Mouse (Mus musculus): Measurements from ENCODE around the gene Tcf7l1. TPM values are rescaled to one million over a fixed set of nuclear protein-coding genes. Genes with fewer than 3 reads are reported as not detected.

Gene Tcf7l1
- polyA plus RNA-seq, 1 experiment from 2014 or later = 6.2 TPM

- H3K9me3 ChIP-seq = no peaks in the 10 kb centered on the region
- 0 out of 2 replicates have a peak, but pooled peaks cover 9% of the 10 kb centered on the region for H3K4me1 ChIP-seq
- no peak overlapping the region for H3K27ac ChIP-seq (replicated peaks)
- WGBS = 25% methylated on average over 4 of the region's 4 CpGs
- H3K36me3 ChIP-seq = no peaks in the 10 kb centered on the region
- no peaks in the 10 kb centered on the region for H3K27me3 ChIP-seq
- peak; percentile 90 for ATAC-seq (replicated peaks)
- no peak overlapping the region for H3K4me3 ChIP-seq
- H3K9ac ChIP-seq (replicated peaks) = no peak overlapping the region
- no peak overlapping the region for H3K4me2 ChIP-seq (replicated peaks)
Measured at GRCm38 (mm10) chr6:72667021-72667420, 122.0 kb downstream of the Tcf7l1 start.

GRCm38 (mm10) chr6:72664290-72664689 lies 124.8 kb downstream of the Tcf7l1 start:
- no peaks in the 10 kb centered on the region for H3K36me3 ChIP-seq
- no peak overlapping the region for H3K4me3 ChIP-seq
- no peaks in the 10 kb centered on the region for H3K9me3 ChIP-seq
- 84% methylated on average over 8 of the region's 8 CpGs for WGBS
- H3K4me2 ChIP-seq (replicated peaks) = no peak overlapping the region
- ATAC-seq (replicated peaks) = no peak
- H3K4me1 ChIP-seq = peaks cover 15% of the 10 kb centered on the region
- no peak overlapping the region for H3K27ac ChIP-seq (replicated peaks)
- no peaks in the 10 kb centered on the region for H3K27me3 ChIP-seq
- no peak overlapping the region for H3K9ac ChIP-seq (replicated peaks)

- whole genome bisulfite sequencing = 30% methylated on average over 1 of the region's 1 CpGs
- Histone ChIP-seq H3K36me3 (no peaks in the 10 kb centered on the region), H3K27me3 (no peaks in the 10 kb centered on the region), H3K4me1 (peaks cover 15% of the 10 kb centered on the region), H3K4me3 (no peak overlapping the region), H3K4me2 (replicated peaks) (no peak overlapping the region), H3K9ac (replicated peaks) (no peak overlapping the region), H3K27ac (replicated peaks) (no peak overlapping the region), H3K9me3 (no peaks in the 10 kb centered on the region)
- ATAC-seq (replicated peaks) = no peak
Measured at GRCm38 (mm10) chr6:72663000-72663399, 126.1 kb downstream of the Tcf7l1 start.

GRCm38 (mm10) chr6:72660391-72660720 lies 128.7 kb downstream of the Tcf7l1 start:
- H3K27ac ChIP-seq (replicated peaks) = no peak overlapping the region
- H3K4me2 ChIP-seq (replicated peaks) = no peak overlapping the region
- H3K9ac ChIP-seq (replicated peaks) = no peak overlapping the region
- ATAC-seq (replicated peaks) = no peak
- H3K4me1 ChIP-seq = peaks cover 11% of the 10 kb centered on the region
- no peaks in the 10 kb centered on the region for H3K9me3 ChIP-seq
- 57% methylated on average over 6 of the region's 6 CpGs for whole genome bisulfite sequencing
- no peaks in the 10 kb centered on the region for H3K36me3 ChIP-seq
- no peaks in the 10 kb centered on the region for H3K27me3 ChIP-seq
- H3K4me3 ChIP-seq = no peak overlapping the region

- no peak for ATAC-seq (replicated peaks)
- H3K9ac ChIP-seq (replicated peaks) = no peak overlapping the region
- no peak overlapping the region for H3K4me2 ChIP-seq (replicated peaks)
- H3K27ac ChIP-seq (replicated peaks) = no peak overlapping the region
- no peaks in the 10 kb centered on the region for H3K9me3 ChIP-seq
- 91% methylated on average over 8 of the region's 8 CpGs for WGBS
- H3K4me3 ChIP-seq = no peak overlapping the region
- no peaks in the 10 kb centered on the region for H3K36me3 ChIP-seq
- H3K4me1 ChIP-seq = peaks cover 16% of the 10 kb centered on the region
- H3K27me3 ChIP-seq = no peaks in the 10 kb centered on the region
Measured at GRCm38 (mm10) chr6:72659717-72660390, 129.2 kb downstream of the Tcf7l1 start.

GRCm38 (mm10) chr6:72658006-72658405 lies 131.0 kb downstream of the Tcf7l1 start:
- no peak for ATAC-seq (replicated peaks)
- Histone ChIP-seq H3K9me3 (no peaks in the 10 kb centered on the region), H3K27ac (replicated peaks) (no peak overlapping the region), H3K36me3 (no peaks in the 10 kb centered on the region), H3K4me3 (no peak overlapping the region), H3K27me3 (no peaks in the 10 kb centered on the region), H3K4me1 (peaks cover 27% of the 10 kb centered on the region), H3K4me2 (replicated peaks) (no peak overlapping the region), H3K9ac (replicated peaks) (no peak overlapping the region)
- WGBS = 61% methylated on average over 3 of the region's 3 CpGs

- H3K36me3 ChIP-seq = no peaks in the 10 kb centered on the region
- no peak overlapping the region for H3K27ac ChIP-seq (replicated peaks)
- H3K4me3 ChIP-seq = no peak overlapping the region
- no peaks in the 10 kb centered on the region for H3K27me3 ChIP-seq
- no peak for ATAC-seq (replicated peaks)
- H3K9me3 ChIP-seq = no peaks in the 10 kb centered on the region
- H3K4me1 ChIP-seq = peaks cover 29% of the 10 kb centered on the region
- no peak overlapping the region for H3K9ac ChIP-seq (replicated peaks)
- WGBS = 95% methylated on average over 7 of the region's 7 CpGs
- no peak overlapping the region for H3K4me2 ChIP-seq (replicated peaks)
Measured at GRCm38 (mm10) chr6:72656053-72656442, 133.0 kb downstream of the Tcf7l1 start.

GRCm38 (mm10) chr6:72655309-72656052 lies 133.6 kb downstream of the Tcf7l1 start:
- Histone ChIP-seq H3K4me1 (peaks cover 26% of the 10 kb centered on the region), H3K9ac (replicated peaks) (peak overlapping the region; percentile 28; the same call in 1 of the 2 replicates), H3K27ac (replicated peaks) (peak overlapping the region; percentile 73), H3K36me3 (no peaks in the 10 kb centered on the region), H3K27me3 (no peaks in the 10 kb centered on the region), H3K4me3 (peak overlapping the region; percentile 30), H3K4me2 (replicated peaks) (peak overlapping the region; percentile 38), H3K9me3 (no peaks in the 10 kb centered on the region)
- 44% methylated on average over 20 of the region's 20 CpGs for WGBS
- peak; percentile 70 for ATAC-seq (replicated peaks)

DNA sequence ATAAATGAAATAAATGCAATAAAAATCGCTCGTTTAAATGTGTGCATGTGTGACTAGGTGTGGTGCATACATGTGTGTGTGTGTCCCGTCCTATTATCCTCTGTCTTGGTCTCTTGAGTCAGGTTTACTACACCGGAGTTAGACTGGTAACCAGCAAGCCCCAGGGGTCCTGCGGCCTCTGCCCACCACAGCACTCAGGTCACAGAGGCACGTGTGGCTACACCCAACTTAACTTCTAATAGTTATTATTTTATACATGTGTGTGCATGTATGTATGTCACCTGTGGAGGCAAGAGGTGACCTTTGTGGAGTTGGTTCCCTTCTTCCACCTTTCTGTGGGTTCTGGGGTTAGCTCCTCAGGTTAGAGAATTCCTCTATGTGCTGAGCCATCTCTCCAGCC lies 134.7 kb downstream of the Tcf7l1 start:
- no peak for ATAC-seq (replicated peaks)
- Histone ChIP-seq H3K9me3 (no peaks in the 10 kb centered on the region), H3K4me1 (peaks cover 22% of the 10 kb centered on the region), H3K4me3 (no peak overlapping the region), H3K27ac (replicated peaks) (no peak overlapping the region), H3K36me3 (no peaks in the 10 kb centered on the region), H3K4me2 (replicated peaks) (no peak overlapping the region), H3K9ac (replicated peaks) (no peak overlapping the region), H3K27me3 (no peaks in the 10 kb centered on the region)
- WGBS = 93% methylated on average over 6 of the region's 6 CpGs

- Histone ChIP-seq H3K4me3 (no peak overlapping the region), H3K27ac (replicated peaks) (peak overlapping the region; percentile 36; the same call in 1 of the 2 replicates), H3K36me3 (no peaks in the 10 kb centered on the region), H3K9me3 (no peaks in the 10 kb centered on the region), H3K9ac (replicated peaks) (no peak overlapping the region), H3K4me2 (replicated peaks) (no peak overlapping the region), H3K4me1 (peaks cover 22% of the 10 kb centered on the region), H3K27me3 (no peaks in the 10 kb centered on the region)
- WGBS = 40% methylated on average over 7 of the region's 7 CpGs
- ATAC-seq (replicated peaks) = peak; percentile 59
Measured at GRCm38 (mm10) chr6:72653419-72653818, 135.6 kb downstream of the Tcf7l1 start.

- Histone ChIP-seq H3K27ac (replicated peaks) (no peak overlapping the region), H3K4me2 (replicated peaks) (no peak overlapping the region), H3K4me3 (no peak overlapping the region), H3K27me3 (no peaks in the 10 kb centered on the region), H3K4me1 (peaks cover 18% of the 10 kb centered on the region), H3K36me3 (no peaks in the 10 kb centered on the region), H3K9ac (replicated peaks) (no peak overlapping the region), H3K9me3 (no peaks in the 10 kb centered on the region)
- 76% methylated on average over 10 of the region's 10 CpGs for WGBS
- no peak for ATAC-seq (replicated peaks)
Measured at GRCm38 (mm10) chr6:72650338-72650851, 138.7 kb downstream of the Tcf7l1 start.

DNA sequence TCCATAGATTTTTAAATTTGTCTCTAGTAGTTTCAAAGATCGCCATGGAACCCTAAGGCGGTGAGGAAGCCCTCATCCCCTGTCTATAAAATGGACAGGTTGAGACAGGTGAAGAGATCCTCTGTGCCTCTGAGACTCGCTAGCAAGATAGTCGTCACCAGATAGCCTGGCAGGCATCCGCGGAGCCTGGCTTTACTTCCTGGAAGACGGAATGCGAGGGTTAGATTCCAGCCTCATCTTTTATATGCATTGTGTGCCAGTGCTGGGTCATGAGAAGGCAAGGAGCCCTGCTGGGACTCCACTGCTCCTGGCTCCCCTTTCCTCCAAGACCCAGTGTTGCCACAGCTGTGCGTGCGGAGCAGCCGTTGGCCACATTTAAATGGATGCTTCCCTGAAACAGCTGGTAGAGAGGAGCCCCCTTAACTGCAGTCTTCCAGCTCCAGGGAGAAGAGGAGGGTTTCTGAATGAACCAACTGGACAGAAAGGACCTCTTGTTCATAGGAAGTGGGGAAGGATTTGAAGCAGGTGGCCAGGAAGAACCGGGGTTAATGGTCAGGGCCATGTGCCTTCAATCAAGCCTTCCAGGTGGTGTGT lies 141.0 kb downstream of the Tcf7l1 start:
- no peak overlapping the region for H3K9ac ChIP-seq (replicated peaks)
- no peaks in the 10 kb centered on the region for H3K27me3 ChIP-seq
- 61% methylated on average over 12 of the region's 12 CpGs for WGBS
- no peaks in the 10 kb centered on the region for H3K9me3 ChIP-seq
- no peaks in the 10 kb centered on the region for H3K36me3 ChIP-seq
- no peak overlapping the region for H3K27ac ChIP-seq (replicated peaks)
- H3K4me2 ChIP-seq (replicated peaks) = no peak overlapping the region
- no peak overlapping the region for H3K4me3 ChIP-seq
- 0 out of 2 replicates have a peak, but pooled peaks cover 3% of the 10 kb centered on the region for H3K4me1 ChIP-seq
- ATAC-seq (replicated peaks) = no peak
